Mouse (Mus musculus): ENCODE measurements at regions not wholly inside any gene's neighbourhood (a gene's known extent, or its start where the extent isn't known, plus 50 kb on each side); places are given as distances from the start of the nearest gene placed in this dataset.

GRCm38 (mm10) chr11:65365751-65366559, 96.2 kb upstream of the Myocd start:
- no peak for DNase-seq (ENCODE audit: low read depth, low spot score)

DNA sequence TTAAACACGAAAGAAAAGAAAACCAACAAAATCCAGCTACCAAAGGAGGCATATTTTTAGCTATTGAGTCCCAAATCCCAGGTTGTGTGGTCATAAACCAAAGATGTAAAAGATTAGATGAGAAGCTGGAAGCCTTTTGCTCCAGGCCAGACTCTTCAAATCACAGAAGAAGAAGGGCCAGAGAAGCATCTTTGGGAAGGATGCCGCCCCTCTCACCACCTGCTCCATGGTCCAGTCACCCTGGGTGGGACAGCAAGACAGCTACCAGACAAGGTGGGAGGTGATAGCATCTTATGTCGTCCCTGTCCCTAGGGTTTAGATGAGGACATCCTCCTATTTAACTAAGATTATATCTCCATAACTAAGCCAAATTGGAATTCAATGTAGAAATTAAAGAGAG, 95.1 kb upstream of the Myocd start:
- DNase-seq (ENCODE audit: low read depth, low spot score) = no peak

DNA sequence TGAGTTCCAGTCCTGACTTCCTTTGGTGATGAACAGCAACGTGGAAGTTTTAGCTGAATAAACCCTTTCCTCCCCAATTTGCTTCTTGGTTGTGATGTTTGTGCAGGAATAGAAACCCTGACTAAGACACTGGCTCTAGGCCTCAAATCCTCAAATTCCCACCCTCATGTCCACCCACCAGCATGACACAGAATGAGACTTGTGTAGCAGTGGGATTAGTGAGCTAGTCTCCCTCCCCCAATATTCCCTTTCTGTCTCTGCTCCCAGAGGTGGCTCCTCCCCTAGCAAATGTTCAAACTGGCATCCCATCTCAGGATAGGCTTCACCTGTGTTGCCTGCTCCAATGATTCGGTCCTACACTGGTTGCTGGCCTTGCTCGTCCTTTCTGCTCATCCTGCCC, 94.1 kb upstream of the Myocd start:
- DNase-seq (ENCODE audit: low read depth, low spot score) = no peak

GRCm38 (mm10) chr11:65360729-65361128, 90.9 kb upstream of the Myocd start:
- DNase-seq (ENCODE audit: low read depth, low spot score) = no peak

DNA sequence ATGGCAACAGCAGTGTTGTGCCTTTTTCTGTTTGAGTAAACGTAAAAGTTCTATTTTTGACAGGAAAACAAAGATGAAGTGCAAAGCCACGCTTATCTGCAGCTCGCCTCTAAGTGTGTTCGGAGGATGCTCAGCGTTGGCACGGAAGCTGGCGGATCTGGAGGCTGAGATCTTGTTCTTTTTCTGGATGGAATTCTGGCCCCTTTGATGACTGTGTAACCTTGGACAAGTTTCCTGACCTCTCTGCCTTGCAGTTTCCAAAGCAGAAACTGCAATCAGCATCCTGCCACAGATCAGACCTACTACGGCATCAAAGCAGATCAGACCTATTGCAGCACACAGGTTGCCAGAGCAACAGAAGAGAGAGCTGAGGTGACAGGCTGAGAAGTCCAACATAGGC, 89.1 kb upstream of the Myocd start:
- no peak for DNase-seq (ENCODE audit: low read depth, low spot score)

GRCm38 (mm10) chr11:65352516-65352915, 82.7 kb upstream of the Myocd start:
- DNase-seq (ENCODE audit: low read depth, low spot score) = no peak

GRCm38 (mm10) chr11:65349013-65349412, 79.2 kb upstream of the Myocd start:
- DNase-seq (ENCODE audit: low read depth, low spot score) = no peak

DNA sequence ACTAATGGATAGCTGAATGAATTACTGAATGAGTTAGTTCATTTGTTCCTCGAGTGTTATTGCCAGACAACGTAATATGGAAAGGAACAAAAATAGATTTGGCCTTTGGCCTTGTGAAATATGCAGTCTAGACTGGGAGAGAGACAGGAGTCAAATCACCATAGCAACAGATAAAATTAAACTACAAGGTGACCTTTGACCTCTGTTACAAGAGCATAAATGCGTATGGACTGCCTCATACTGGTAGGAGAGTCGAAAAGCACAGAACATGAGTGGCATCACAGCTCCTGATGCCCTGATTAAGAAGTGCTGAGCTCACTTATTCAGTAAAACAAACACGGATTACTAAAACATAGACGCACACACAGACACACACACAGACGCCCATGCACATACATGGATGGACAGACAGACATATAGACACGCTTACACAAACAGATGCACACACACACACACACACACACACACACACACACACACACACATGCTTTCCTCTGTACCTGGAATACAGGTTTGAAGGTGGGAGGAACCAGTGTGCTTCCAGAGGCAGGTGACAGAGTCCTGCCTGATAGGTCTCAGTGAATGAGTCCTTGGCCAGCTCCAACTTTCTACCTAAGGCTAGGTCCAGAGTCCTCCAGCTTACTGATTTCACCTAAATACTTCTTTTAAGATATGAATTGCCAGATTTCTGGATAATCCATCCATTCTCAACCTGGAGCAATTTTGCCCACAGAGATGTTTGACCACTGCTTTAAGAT, 72.1 kb upstream of the Myocd start:
- DNase-seq (ENCODE audit: low read depth, low spot score) = no peak

DNA sequence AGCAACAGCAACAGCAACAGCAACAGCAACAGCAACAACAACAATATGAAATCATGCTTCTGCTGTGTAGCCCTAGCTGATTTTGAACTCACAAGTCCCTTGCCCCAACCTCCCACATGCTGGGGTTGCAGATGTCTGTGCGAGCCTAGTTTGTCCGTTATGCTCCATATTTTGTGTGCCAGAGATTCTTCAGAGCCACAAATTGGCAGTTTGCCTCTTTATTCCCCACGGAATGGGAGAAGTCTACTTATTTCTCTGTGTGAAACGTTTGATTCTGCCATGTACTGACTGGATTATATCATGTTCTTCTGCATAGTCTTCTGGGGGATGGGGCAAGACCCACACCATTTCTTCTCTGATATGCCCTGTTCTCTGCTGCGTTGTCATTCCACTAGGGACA, 64.5 kb upstream of the Myocd start:
- DNase-seq (ENCODE audit: low read depth, low spot score) = no peak

GRCm38 (mm10) chr11:65333101-65333500, 63.3 kb upstream of the Myocd start:
- no peak for DNase-seq (ENCODE audit: low read depth, low spot score)

- no peak for DNase-seq (ENCODE audit: low read depth, low spot score)
Observed at GRCm38 (mm10) chr11:65322877-65323440, 53.2 kb upstream of the Myocd start.
